Mouse (Mus musculus) cerebellum, adult 8-10 months (tissue): Measurements from ENCODE around the gene Ncoa3.

ENCODE experiments used
- DNase-seq: peaks from one replicate; pipeline ENCODE4 v3.0.0; 2022

The Ncoa3 gene

GRCm38 (mm10) chr2:165974383-165974782 lies 18.1 kb upstream of the Ncoa3 start:
- DNase-seq = no peak

- no peak for DNase-seq
Measured at GRCm38 (mm10) chr2:165976186-165976585, 16.2 kb upstream of the Ncoa3 start.

GRCm38 (mm10) chr2:165976874-165977273 lies 15.6 kb upstream of the Ncoa3 start:
- no peak for DNase-seq

GRCm38 (mm10) chr2:165978119-165978518 lies 14.3 kb upstream of the Ncoa3 start:
- DNase-seq = no peak

GRCm38 (mm10) chr2:165981248-165981977 lies 11.0 kb upstream of the Ncoa3 start:
- DNase-seq = no peak

GRCm38 (mm10) chr2:165982512-165983389 lies 9.7 kb upstream of the Ncoa3 start:
- DNase-seq = no peak

GRCm38 (mm10) chr2:165984318-165984717 lies 8.1 kb upstream of the Ncoa3 start:
- no peak for DNase-seq

- DNase-seq = no peak
Measured at GRCm38 (mm10) chr2:165984891-165985290, 7.5 kb upstream of the Ncoa3 start.

GRCm38 (mm10) chr2:165985581-165985980 lies 6.9 kb upstream of the Ncoa3 start:
- no peak for DNase-seq

GRCm38 (mm10) chr2:165986921-165987453 lies 5.4 kb upstream of the Ncoa3 start:
- no peak for DNase-seq

- no peak for DNase-seq
Measured at GRCm38 (mm10) chr2:165993173-165993900, 901 bp downstream of the Ncoa3 start.

- DNase-seq = no peak
Measured at GRCm38 (mm10) chr2:165994341-165994740, 1.9 kb downstream of the Ncoa3 start.

- DNase-seq = no peak
Measured at GRCm38 (mm10) chr2:165995711-165996110, 3.3 kb downstream of the Ncoa3 start.

- no peak for DNase-seq
Measured at GRCm38 (mm10) chr2:165996130-165996529, 3.7 kb downstream of the Ncoa3 start.

GRCm38 (mm10) chr2:165997256-165997967 lies 5.0 kb downstream of the Ncoa3 start:
- DNase-seq = no peak

GRCm38 (mm10) chr2:165998969-165999368 lies 6.5 kb downstream of the Ncoa3 start:
- no peak for DNase-seq

- DNase-seq = no peak
Measured at GRCm38 (mm10) chr2:165999790-166000189, 7.4 kb downstream of the Ncoa3 start.

GRCm38 (mm10) chr2:166000242-166000641 lies 7.8 kb downstream of the Ncoa3 start:
- DNase-seq = no peak

- no peak for DNase-seq
Measured at GRCm38 (mm10) chr2:166000769-166001168, 8.3 kb downstream of the Ncoa3 start.

GRCm38 (mm10) chr2:166001362-166001761 lies 8.9 kb downstream of the Ncoa3 start:
- no peak for DNase-seq

- DNase-seq = no peak
Measured at GRCm38 (mm10) chr2:166001768-166002167, 9.3 kb downstream of the Ncoa3 start.

GRCm38 (mm10) chr2:166002429-166002828 lies 10.0 kb downstream of the Ncoa3 start:
- DNase-seq = no peak
